8 mouse cellular contexts compared by ENCODE assay signal in the genomic region with DNA sequence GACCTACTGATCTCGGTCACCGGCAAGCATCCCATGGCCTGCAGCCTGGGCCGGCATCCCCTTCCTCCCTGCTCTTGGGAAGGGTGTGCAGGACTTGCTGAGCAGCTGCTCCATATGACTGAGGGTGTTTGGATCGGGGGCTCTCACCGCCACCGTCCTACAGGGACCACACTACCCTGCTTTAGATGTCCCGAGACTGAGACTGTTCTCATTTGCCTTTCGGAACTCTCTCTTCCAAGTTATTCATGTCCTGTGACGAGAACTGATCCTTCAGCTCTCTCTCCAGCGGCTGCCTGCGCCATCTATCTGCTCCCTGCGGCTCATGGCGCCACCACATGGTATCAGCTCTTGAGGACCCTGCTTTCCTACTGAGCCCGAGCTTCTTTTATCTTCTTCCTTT. TPM values are rescaled to one million over a fixed set of nuclear protein-coding genes. Genes with fewer than 3 reads are reported as not detected.
DNase-seq lines count a peak whose midpoint lies in the region; ATAC-seq and TF ChIP-seq lines count a peak whose summit lies in the region.

No protein-coding gene starts in this region.

- peak overlapping the region; percentile 24; the same call in 1 of the 2 replicates for H3K4me2 ChIP-seq in liver, embryonic 12.5 days

- H3K4me3 ChIP-seq in ES-E14 (ENCODE audit: insufficient read depth in 1 of 2, low read depth in 1 of 2, low read length in 2 of 2, poor library complexity in 1 of 2, severe bottlenecking in 1 of 2) = peak overlapping the region; percentile 8 to 16; a peak in 2 of 4 replicates
- no peak overlapping the region for H3K4me3 ChIP-seq in cerebellum, adult 2 months (replicated peaks; ENCODE audit: insufficient read depth, low read depth, low read length)
- H3K4me3 ChIP-seq in liver, embryonic 12.5 days = no peak overlapping the region
- peak overlapping the region; percentile 27 for H3K4me3 ChIP-seq in olfactory bulb, adult 2 months (ENCODE audit: insufficient read depth, low read depth, low read length)

- H3K27ac ChIP-seq in ES-E14 (ENCODE audit: insufficient read depth, low read depth, low read length, poor library complexity, severe bottlenecking) = no peak overlapping the region
- no peak overlapping the region for H3K27ac ChIP-seq in cerebellum, adult 2 months (ENCODE audit: insufficient read depth, low read length)
- no peak overlapping the region for H3K27ac ChIP-seq in liver, embryonic 12.5 days
- no peak overlapping the region for H3K27ac ChIP-seq in olfactory bulb, adult 2 months (ENCODE audit: insufficient read depth, low read depth, low read length)

- TF ChIP-seq CTCF in cerebellum, adult 2 months (IDR thresholded peaks at IDR 0.05; ENCODE audit: borderline replicate concordance, insufficient read depth, low read depth, low read length) = peak; percentile 54; the same call in 1 of the 2 replicates
- TF ChIP-seq CTCF in olfactory bulb, adult 2 months (IDR thresholded peaks at IDR 0.05; ENCODE audit: insufficient read depth, low read depth, low read length) = peak; percentile 64

- intact Hi-C loops in heart, postnatal 25 days (cut with DNase I) = loop anchor here (1.0 to 5.0 kb wide), 3 partner anchors 85 to 225 kb away; no protein-coding TSS in a partner anchor

- 8% methylated on average over 14 of the region's 14 CpGs for WGBS in cerebellum, adult 2 months
- WGBS in liver, embryonic 12.5 days (ENCODE audit: insufficient replicate concordance) = 12% methylated on average over 14 of the region's 14 CpGs
- 4% methylated on average over 14 of the region's 14 CpGs for WGBS in olfactory bulb, adult 2 months

- no peaks in the 10 kb centered on the region; the same call in 1 of the 2 replicates for H3K27me3 ChIP-seq in cerebellum, adult 2 months (ENCODE audit: control insufficient read depth, insufficient read depth, low read length)
- peaks cover 14% of the 10 kb centered on the region for H3K27me3 ChIP-seq in liver, embryonic 12.5 days (replicated peaks)

- H3K36me3 ChIP-seq in ES-E14 (ENCODE audit: control insufficient read depth, insufficient read depth, low read length, poor library complexity, severe bottlenecking) = no peaks in the 10 kb centered on the region
- H3K36me3 ChIP-seq in liver, embryonic 12.5 days = no peaks in the 10 kb centered on the region

- in situ Hi-C loops in ES-E14 (cut with MboI; ENCODE audit: low sequenced_read_pairs in 2 of 2, unreplicated experiment in 2 of 2) = no loop called here

- peak; percentile 100 for ATAC-seq in frontal cortex, adult (ENCODE audit: low TSS enrichment)
- no peak for ATAC-seq in liver, embryonic 12.5 days

- no peak for TF ChIP-seq POLR2A in cerebellum, adult 2 months (IDR thresholded peaks at IDR 0.05; ENCODE audit: borderline replicate concordance, insufficient read depth, low read length)
- no peak for TF ChIP-seq POLR2A in olfactory bulb, adult 2 months (IDR thresholded peaks at IDR 0.05; ENCODE audit: insufficient read depth, low read depth, low read length)

- no peaks in the 10 kb centered on the region for H3K9me3 ChIP-seq in ES-E14 (ENCODE audit: control insufficient read depth, insufficient read depth, low read depth, low read length)
- no peaks in the 10 kb centered on the region for H3K9me3 ChIP-seq in liver, embryonic 12.5 days (replicated peaks)

- peak overlapping the region; percentile 21; the same call in 1 of the 2 replicates for H3K9ac ChIP-seq in ES-E14 (ENCODE audit: insufficient read depth, low read depth, low read length, poor library complexity, severe bottlenecking)
- no peak overlapping the region for H3K9ac ChIP-seq in liver, embryonic 12.5 days

- no peak for DNase-seq in ES-E14 (ENCODE audit: low read depth, low spot score)
- DNase-seq in cerebellum, adult 2 months = peak; percentile 44 to 48
- peak; percentile 41 for DNase-seq in heart, postnatal 25 days (ENCODE audit: low spot score)
- DNase-seq in layer of hippocampus, adult 11-12 months (ENCODE audit: low spot score) = peak; percentile 85
- no peak for DNase-seq in thymus, postnatal 14 days

- peaks cover 6 to 7% of the 10 kb centered on the region in 2 experiments; a peak in 2 of 4 replicates for H3K4me1 ChIP-seq in ES-E14 (ENCODE audit: control insufficient read depth in 2 of 2, insufficient read depth in 2 of 2, low read length in 2 of 2, poor library complexity in 1 of 2)
- H3K4me1 ChIP-seq in cerebellum, adult 2 months (ENCODE audit: control insufficient read depth, insufficient read depth, low read length) = no peaks in the 10 kb centered on the region
- no peaks in the 10 kb centered on the region for H3K4me1 ChIP-seq in liver, embryonic 12.5 days
- peaks cover 3% of the 10 kb centered on the region; the same call in 1 of the 2 replicates for H3K4me1 ChIP-seq in olfactory bulb, adult 2 months (ENCODE audit: control insufficient read depth, insufficient read depth, low read length)

TF ChIP-seq in ES-E14, 5 proteins besides CTCF, POLR2A, EP300 and RAD21:
- TF ChIP-seq ZC3H11A (IDR thresholded peaks at IDR 0.05; ENCODE audit: borderline replicate concordance, low read depth, low read length) = peak; percentile 30; the same call in 1 of the 2 replicates
- TF ChIP-seq CHD2 (IDR thresholded peaks at IDR 0.05; ENCODE audit: low read depth, low read length) = no peak
TF ChIP-seq in ES-E14: peak in this region for 1.

RNA-seq across cellular contexts. Expression of a gene that starts 33.0 kb away (rescaled TPM):
- total RNA-seq in ES-E14 (2012; rRNA removed) = 10.6 and 22.7 TPM in 2 replicates
- polyA plus RNA-seq in cerebellum, adult 2 months (2012; rRNA removed) = 369 and 458 TPM in 2 replicates
- 1 to 10 TPM; 2.6 to 2.9 TPM for total RNA-seq in heart, postnatal 25 days (2021)
- not detected in 2 replicates for polyA plus RNA-seq in liver, embryonic 12.5 days (2016; fragmentation: Nextera tagmentation; extraction: Ambion mirVana)
- 592 and 662 TPM in 2 replicates for polyA plus RNA-seq in olfactory bulb, adult 2 months (2012; ENCODE audit: insufficient read depth, insufficient read length, low replicate concordance, missing spikeins)

Comparison
In these comparisons a context has a peak if more than half of its experiments do, and no peak if none do; other contexts are left out.
1. DNase-seq: peak in cerebellum, adult 2 months (2 of 2), heart, postnatal 25 days (single experiment) and layer of hippocampus, adult 11-12 months (single experiment); none in ES-E14 (single experiment) and thymus, postnatal 14 days (single experiment).
2. H3K4me3 ChIP-seq: peak in ES-E14 (2 of 2) and olfactory bulb, adult 2 months (single experiment); none in cerebellum, adult 2 months (single experiment) and liver, embryonic 12.5 days (single experiment).
3. RNA of a gene that starts 33.0 kb away (polyA plus RNA-seq): 592 to 662 TPM in olfactory bulb, adult 2 months and 369 to 458 TPM in cerebellum, adult 2 months; not detected in liver, embryonic 12.5 days; every median in the first group is over 100 times any median in the second.